Mouse (Mus musculus): Measurements from ENCODE around the gene Gm3238. TPM values are rescaled to one million over a fixed set of nuclear protein-coding genes. Genes with fewer than 3 reads are reported as not detected.
"Not testable (repeated sequence)": the region's sequence is repeated elsewhere in the genome, so short reads cannot be mapped to it uniquely, and the experiment has no call there.

Gene Gm3238
- total RNA-seq, 2 experiments from 2014 or later: not detected

DNA sequence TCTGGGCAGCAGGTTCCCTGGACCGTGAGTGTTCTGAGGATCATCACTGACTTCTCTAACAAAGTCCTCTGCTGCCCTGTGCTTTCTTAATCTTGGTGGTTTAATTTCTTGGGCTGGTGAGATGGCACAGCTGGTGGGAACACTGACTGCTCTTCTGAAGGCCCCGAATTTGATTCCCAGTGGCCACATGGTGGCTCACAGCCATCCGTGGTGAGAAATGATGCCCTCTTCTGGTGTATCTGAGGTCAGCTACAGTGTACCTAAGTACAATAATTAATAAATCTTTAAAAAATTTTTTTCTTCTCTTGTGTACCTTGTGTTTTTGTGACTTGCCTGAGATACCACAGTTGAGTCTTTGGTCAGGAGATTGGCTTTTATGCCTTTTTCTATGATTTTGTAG lies 18.8 kb downstream of the Gm3238 start:
- DNase-seq (ENCODE audit: low spot score in 2 of 2); intact Hi-C loops (cut with DNase I): not testable (repeated sequence)

DNA sequence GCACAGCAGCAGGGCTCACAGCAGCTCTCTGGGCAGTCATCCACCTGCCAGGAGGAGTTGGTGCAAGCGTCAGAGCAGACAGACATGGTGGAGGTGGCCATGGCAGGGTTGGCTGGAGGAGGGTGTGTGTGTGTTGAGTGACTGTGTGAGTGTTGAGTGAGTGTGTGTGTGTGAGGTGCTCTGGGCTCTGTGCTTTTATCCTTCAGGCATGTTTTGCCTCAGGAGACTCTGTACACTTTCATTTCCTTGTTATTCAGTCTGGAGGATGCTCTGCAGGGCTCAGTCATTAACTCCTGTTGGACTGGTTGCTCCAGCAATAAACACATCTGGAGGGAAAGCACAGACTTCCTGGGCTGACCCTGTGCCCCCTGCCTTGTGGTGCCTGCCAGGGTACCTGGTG lies 19.9 kb downstream of the Gm3238 start, which contains the start of gene Gm9736:
TSS of gene Gm9736 (minus strand) at position 101 of the 400 bp plus-strand sequence.
- intact Hi-C loops (cut with DNase I): not testable (repeated sequence)

DNA sequence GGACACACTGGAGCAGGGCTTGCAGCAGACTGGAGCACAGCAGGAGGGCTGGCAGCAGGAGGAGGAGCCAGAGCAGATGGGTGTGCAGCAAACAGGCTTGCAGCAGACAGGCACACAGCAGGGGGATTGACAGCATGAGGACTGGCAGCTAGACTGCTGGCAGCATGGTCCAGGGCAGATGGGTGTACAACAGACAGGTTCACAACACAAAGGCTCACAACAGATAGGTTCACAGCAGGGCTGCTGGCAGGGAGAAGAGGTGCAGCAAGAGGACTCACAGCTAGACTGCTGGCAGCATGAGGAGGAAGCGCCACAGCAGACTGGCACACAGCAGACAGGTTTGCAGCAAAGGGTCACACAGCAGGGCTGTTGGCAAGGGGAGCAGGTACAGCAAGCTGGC lies 20.4 kb downstream of the Gm3238 start:
- DNase-seq (ENCODE audit: low spot score in 2 of 2); intact Hi-C loops (cut with DNase I): not testable (repeated sequence)

More for the DNA sequence above, 19.9 kb downstream of the Gm3238 start, which contains the start of gene Gm9736:
- not testable (repeated sequence) for DNase-seq (ENCODE audit: low spot score in 2 of 2)

DNA sequence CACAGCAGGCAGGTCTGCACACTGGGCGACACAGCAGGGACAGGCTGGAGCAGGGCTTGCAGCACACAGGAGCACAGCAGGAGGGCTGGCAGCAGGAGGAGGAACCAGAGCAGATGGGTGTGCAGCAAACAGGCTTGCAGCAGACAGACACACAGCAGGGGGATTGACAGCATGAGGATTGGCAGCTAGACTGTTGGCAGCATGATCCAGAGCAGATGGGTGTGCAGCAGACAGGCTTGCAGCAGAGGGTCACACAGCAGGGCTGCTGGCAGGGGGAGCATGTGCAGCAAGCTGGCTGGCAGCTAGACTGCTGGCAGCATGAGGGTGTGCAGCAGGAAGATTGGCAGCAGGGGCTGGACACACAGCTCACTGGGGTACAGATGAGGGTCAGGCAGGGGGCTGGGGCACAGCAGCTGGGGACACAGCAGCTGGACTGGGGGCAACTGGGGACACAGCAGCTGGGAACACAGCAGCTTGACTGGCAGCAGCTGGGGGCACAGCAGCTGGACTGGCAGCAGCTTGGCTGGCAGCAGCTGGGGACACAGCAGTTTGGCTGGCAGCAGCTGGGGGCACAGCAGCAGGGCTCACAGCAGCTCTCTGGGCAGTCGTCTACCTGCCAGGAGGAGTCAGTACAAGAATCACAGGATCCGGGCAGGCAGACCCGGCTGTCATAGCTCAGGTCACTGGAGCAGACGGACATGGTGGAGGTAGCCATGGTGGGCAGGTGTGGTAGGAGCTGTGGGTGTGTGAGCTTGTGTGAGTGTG lies 29.0 kb downstream of the Gm3238 start, which contains the start of gene Gm18596:
TSS of gene Gm18596 (minus strand) at position 715 of the 765 bp plus-strand sequence.
- intact Hi-C loops (cut with DNase I); DNase-seq (ENCODE audit: low spot score in 2 of 2): not testable (repeated sequence)

DNA sequence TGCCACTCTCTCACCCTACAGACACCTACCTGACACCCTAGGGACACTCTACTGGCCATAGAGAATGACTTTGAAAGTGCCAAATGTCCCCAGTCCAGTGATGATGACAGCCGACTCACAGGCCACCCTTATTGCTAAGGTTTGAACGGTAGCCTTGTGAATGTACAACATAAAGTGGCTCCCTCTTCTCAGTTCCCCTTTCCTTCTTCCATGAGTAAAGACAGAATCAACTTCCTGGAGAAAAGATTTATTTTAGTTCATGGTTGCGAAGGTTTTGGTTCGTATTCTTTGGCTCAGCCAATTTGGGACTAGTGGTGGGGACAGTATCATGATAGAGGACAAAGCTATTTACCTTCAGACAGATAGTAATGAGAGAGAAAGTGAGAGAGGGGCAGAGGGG lies 32.2 kb downstream of the Gm3238 start:
- intact Hi-C loops (cut with DNase I): no loop called here
- no peak for DNase-seq (ENCODE audit: low spot score in 2 of 2)

DNA sequence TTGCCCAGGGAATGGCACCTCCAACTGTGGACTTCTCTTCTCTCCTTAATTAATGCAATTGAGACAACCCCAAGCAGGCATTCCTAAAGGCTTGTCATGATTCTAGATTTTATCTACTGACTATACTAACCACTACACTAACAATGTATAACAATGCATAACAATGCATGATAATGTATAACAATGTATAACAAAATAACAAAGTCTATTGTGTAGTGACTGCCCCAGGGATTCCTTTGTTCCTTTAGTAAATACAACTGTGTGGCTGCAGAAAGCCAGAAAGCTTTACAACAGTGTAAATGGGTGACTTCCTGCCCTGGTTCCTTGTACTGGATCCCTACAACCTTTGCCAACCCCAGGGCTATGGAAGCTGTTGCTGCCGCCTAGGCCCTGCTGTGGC lies 35.2 kb downstream of the Gm3238 start:
- intact Hi-C loops (cut with DNase I): no loop called here
- no peak for DNase-seq (ENCODE audit: low spot score in 2 of 2)

DNA sequence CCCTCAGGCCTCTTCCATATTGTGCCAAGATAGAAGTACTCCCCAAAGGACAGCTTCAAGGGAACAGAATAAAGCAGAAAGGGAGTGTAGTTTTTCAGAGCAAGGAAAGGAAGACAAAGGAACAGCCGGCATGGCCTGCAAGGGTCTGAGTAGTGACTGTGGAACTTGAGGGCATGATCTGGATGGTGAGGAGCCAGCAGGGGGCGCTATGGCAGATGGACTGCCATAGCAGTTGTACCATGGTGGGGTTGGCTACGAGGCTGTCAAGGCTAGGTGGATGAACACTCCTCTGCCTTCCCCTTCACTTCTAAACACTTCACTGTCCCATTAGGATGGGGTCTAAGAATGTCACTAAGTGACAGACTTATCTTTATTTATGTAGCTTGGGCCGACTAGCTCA lies 41.9 kb downstream of the Gm3238 start:
- no peak for DNase-seq (ENCODE audit: low spot score in 2 of 2)
- intact Hi-C loops (cut with DNase I): no loop called here

DNA sequence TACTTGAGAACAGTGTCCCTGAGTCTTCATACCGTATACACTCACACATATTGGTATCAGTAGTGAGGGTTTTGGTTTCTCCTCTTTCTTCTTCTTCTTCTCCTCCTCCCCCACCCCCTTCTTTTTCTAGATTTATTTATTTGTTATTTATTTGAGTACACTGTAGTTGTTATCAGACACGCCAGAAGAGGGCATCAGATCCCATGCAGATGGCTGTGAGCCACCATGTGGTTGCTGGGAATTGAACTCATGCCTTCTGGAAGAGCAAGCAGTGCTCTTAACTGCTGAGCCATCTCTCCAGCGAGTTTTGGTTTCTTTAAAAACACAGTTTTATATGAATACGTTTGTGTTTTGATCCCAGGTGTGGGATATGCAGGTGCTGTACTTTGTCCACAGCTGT lies 42.8 kb downstream of the Gm3238 start:
- no peak for DNase-seq (ENCODE audit: low spot score in 2 of 2)
- intact Hi-C loops (cut with DNase I): no loop called here

DNA sequence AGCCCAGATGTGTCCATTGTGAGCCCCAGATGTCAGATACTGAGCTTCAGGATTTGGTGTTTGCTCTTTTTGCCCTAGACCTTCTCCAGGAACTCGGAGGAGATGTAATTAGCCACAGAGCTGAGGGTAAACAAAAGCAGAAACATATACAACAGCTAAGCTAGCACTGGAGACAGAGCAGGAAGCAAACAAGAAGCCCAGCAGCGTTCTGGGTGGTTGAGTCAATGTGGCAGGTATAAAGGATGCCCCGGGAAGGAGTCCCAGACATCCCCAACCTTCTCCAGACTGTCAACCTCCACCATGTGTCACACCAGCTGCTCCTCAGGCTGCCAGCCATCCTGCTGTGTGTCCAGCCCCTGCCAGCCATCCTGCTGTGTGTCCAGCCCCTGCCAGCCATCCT lies 44.9 kb downstream of the Gm3238 start, which contains the start of gene Gm10100:
TSS of gene Gm10100 (plus strand) at position 301 of the 400 bp plus-strand sequence.
- intact Hi-C loops (cut with DNase I): no loop called here
- no peak for DNase-seq (ENCODE audit: low spot score in 2 of 2)

DNA sequence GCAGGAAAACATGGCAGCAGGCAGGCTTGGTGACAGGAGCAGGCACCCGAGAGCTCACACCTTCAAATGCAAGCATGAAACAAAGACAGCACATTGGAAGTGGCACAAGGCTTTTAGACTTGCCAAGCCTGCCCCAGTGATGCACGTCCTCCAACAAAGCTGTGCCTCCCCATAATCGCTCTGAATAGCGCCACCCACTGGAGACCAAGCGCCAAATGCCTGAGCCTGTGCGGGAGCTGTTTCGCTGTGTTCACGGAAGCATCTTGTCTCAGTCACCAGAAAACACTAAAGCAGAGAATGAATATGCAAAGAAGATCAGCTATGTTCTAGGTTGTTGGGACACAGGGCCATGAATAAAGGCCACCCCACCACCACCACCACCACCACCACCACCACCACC lies 46.3 kb downstream of the Gm3238 start:
- intact Hi-C loops (cut with DNase I): no loop called here
- DNase-seq (ENCODE audit: low spot score in 2 of 2): no peak

Other genes with a start within 250 kb of the Gm3238 start
- gene Itgb2, start 241.1 kb downstream of the Gm3238 start, total RNA-seq (2021): 1 to 10 TPM; 3.1 to 3.2 TPM
- gene Pttg1ip, start 189.6 kb downstream of the Gm3238 start, total RNA-seq (2021): 10 to 100 TPM; 74.0 to 75.1 TPM
- 100 to 1,000 TPM; 129 to 135 TPM for gene Sumo3, start 165.2 kb downstream of the Gm3238 start, total RNA-seq (2021)
- gene Gm49325, start 165.1 kb downstream of the Gm3238 start, total RNA-seq (2021): 10 to 100 TPM in 1 of 2 experiments, 1 to 10 TPM in 1; 6.7 to 15.7 TPM
- 10 to 100 TPM; 36.3 to 41.6 TPM for gene Ube2g2, start 149.1 kb downstream of the Gm3238 start, total RNA-seq (2021)
- gene Tspear, start 84.8 kb downstream of the Gm3238 start, total RNA-seq (2021): under 1 TPM in 1 of 2 experiments, not detected in 1; 0.15 TPM
- gene Gm19402, start 80.6 kb downstream of the Gm3238 start, total RNA-seq (2021): not detected
- gene Gm9508, start 74.1 kb downstream of the Gm3238 start, total RNA-seq (2021): not detected
- gene Gm10272, start 64.7 kb downstream of the Gm3238 start, total RNA-seq (2021): not detected
- gene Gm10024, start 59.9 kb downstream of the Gm3238 start, total RNA-seq (2021): not detected
- not detected for gene Gm10142, start 55.5 kb downstream of the Gm3238 start, total RNA-seq (2021)
- not detected for gene Krtap12-1, start 50.7 kb downstream of the Gm3238 start, total RNA-seq (2021)
- not detected for gene Gm10100, start 44.8 kb downstream of the Gm3238 start, total RNA-seq (2021)
- not detected for gene Gm18596, start 28.7 kb downstream of the Gm3238 start, total RNA-seq (2021)
- gene Gm9736, start 20.0 kb downstream of the Gm3238 start, total RNA-seq (2021): not detected
- gene Gm3233, start 11.6 kb downstream of the Gm3238 start, total RNA-seq (2021): not detected
- not detected for gene Gm7138, start 5.6 kb upstream of the Gm3238 start, total RNA-seq (2021)
- gene Gm3250, start 11.2 kb upstream of the Gm3238 start, total RNA-seq (2021): not detected
- gene Gm7137, start 16.9 kb upstream of the Gm3238 start, total RNA-seq (2021): not detected
- not detected for gene Gm9639, start 23.8 kb upstream of the Gm3238 start, total RNA-seq (2021)
- gene Gm19668, start 27.8 kb upstream of the Gm3238 start, total RNA-seq (2021): not detected
- gene Gm9507, start 40.5 kb upstream of the Gm3238 start, total RNA-seq (2021): not detected
- gene Gm2696, start 43.4 kb upstream of the Gm3238 start, total RNA-seq (2021): not detected
- gene Krtap10-4, start 55.8 kb upstream of the Gm3238 start, total RNA-seq (2021): not detected
- gene Krtap10-10, start 64.6 kb upstream of the Gm3238 start, total RNA-seq (2021): not detected
- gene Gm36176, start 75.5 kb upstream of the Gm3238 start, total RNA-seq (2021): not detected
- gene Gm10318, start 81.5 kb upstream of the Gm3238 start, total RNA-seq (2021): not detected
- not detected for gene Gm3285, start 90.7 kb upstream of the Gm3238 start, total RNA-seq (2021)
- 10 to 100 TPM; 19.4 to 20.8 TPM for gene Lrrc3, start 131.2 kb upstream of the Gm3238 start, total RNA-seq (2021)
- 10 to 100 TPM; 32.1 to 33.3 TPM for gene Trpm2, start 199.2 kb upstream of the Gm3238 start, total RNA-seq (2021)
- gene 1810043G02Rik, start 207.2 kb upstream of the Gm3238 start, total RNA-seq (2021): 10 to 100 TPM; 33.0 to 37.4 TPM
- 100 to 1,000 TPM; 117 to 120 TPM for gene Pfkl, start 238.8 kb upstream of the Gm3238 start, total RNA-seq (2021)

All from left cerebral cortex, postnatal 14 days (tissue).